ENCODE assay signal across 8 mouse cellular contexts in the genomic region with DNA sequence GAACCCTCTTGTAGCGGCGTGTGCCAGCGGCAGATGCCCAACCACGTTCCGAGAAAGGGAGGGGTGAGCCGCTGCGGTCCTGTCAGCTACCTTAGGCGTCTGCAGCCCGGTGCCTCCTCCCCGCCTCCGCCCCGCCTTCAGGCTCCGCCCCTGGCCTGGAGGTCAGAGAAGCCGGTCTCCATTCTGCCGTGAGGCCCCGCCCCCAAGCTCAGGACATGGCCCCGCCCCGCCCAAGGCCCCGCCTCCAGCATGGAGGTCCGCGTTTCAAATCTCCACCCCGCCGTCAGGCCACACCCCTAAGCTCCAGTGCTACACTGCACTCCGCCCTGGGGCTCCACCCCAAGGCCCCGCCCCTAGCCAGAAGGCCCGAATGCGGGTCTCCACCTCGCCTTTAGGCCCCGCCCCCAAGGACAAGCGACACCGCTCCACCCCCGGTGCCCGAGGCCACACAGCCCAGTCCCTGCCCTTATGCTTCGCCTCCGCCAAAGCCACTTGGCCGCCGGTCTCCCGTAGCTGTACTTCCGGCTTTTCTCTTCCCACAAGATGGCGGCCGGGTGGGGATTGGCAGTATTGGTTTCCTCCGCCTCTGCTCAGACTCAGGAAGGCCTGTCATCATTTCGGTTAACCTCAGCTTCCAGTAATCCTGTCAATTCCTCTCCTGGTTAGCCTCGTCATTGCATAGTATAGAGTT. TPM values are rescaled to one million over a fixed set of nuclear protein-coding genes. Genes with fewer than 3 reads are reported as not detected.
A peak's percentile ranks its signal among the peaks of the same experiment; 100 is the strongest.
DNase-seq lines count a peak whose midpoint lies in the region; ATAC-seq lines count a peak whose summit lies in the region.

Gene Gpr155 (minus strand): TSS at position 217 of the 691 bp plus-strand sequence.

- H3K36me3 ChIP-seq in intestine, embryonic 14.5 days (ENCODE audit: control insufficient read depth, insufficient read depth, low read length) = no peaks in the 10 kb centered on the region

- 1% methylated on average over 40 of the region's 44 CpGs for WGBS in intestine, embryonic 14.5 days

- H3K4me3 ChIP-seq in intestine, embryonic 14.5 days (ENCODE audit: low read depth, low read length) = peak within 1 kb of the TSS; percentile 68

- peak; percentile 98 to 99 for DNase-seq in adrenal gland, adult 18-20 months (ENCODE audit: low spot score in 2 of 2)
- DNase-seq in embryo, embryonic 11 days = peak; percentile 100
- DNase-seq in gastrocnemius, postnatal 25 days = peak; percentile 100
- DNase-seq in intestine, embryonic 14.5 days (ENCODE audit: low spot score) = peak; percentile 99
- peak; percentile 98 for DNase-seq in left cerebral cortex, postnatal 14 days (ENCODE audit: low spot score in 2 of 2)
- peak; percentile 98 for DNase-seq in mesoderm, embryonic 11.5 days (ENCODE audit: low read depth, low spot score)
- DNase-seq in right cerebral cortex, postnatal 36 days (ENCODE audit: low spot score in 2 of 2) = peak; percentile 98
- peak; percentile 100 for DNase-seq in yolk sac, embryonic 10.5 days (ENCODE audit: low spot score)

- intact Hi-C loops in left cerebral cortex, postnatal 14 days (cut with DNase I) = loop anchor here (5.0 kb wide), 1 partner anchor 74 kb away; the partner anchor contains the start of genes Cir1 and Scrn3

- peak within 1 kb of the TSS; percentile 63; the same call in 1 of the 2 replicates for H3K27ac ChIP-seq in intestine, embryonic 14.5 days (ENCODE audit: low read depth)

- no peaks in the 10 kb centered on the region for H3K9me3 ChIP-seq in intestine, embryonic 14.5 days (ENCODE audit: control insufficient read depth, low read length)

- peaks cover 2% of the 10 kb centered on the region; the same call in 1 of the 2 replicates for H3K27me3 ChIP-seq in intestine, embryonic 14.5 days (replicated peaks; ENCODE audit: control insufficient read depth, insufficient read depth, low read length)

- no peaks in the 10 kb centered on the region for H3K4me1 ChIP-seq in intestine, embryonic 14.5 days (replicated peaks; ENCODE audit: control insufficient read depth, insufficient read depth, low read length)

- H3K9ac ChIP-seq in intestine, embryonic 14.5 days (ENCODE audit: low read length) = peak within 1 kb of the TSS; percentile 43

- peak within 1 kb of the TSS; percentile 88 for H3K4me2 ChIP-seq in intestine, embryonic 14.5 days (ENCODE audit: low read length)

- ATAC-seq in intestine, embryonic 14.5 days (replicated peaks; ENCODE audit: low FRiP score, low TSS enrichment, low read depth) = peak; percentile 99

RNA-seq across cellular contexts. Expression of gene Gpr155, which starts in this region (rescaled TPM):
- 1 to 10 TPM; 6.2 to 8.4 TPM for total RNA-seq in adrenal gland, adult 18-20 months (2021)
- total RNA-seq in gastrocnemius, postnatal 25 days (2021) = 10 to 100 TPM; 10.0 to 12.1 TPM
- 5.0 and 7.1 TPM in 2 replicates for polyA plus RNA-seq in intestine, embryonic 14.5 days (2014; fragmentation: Nextera tagmentation; extraction: Ambion mirVana)
- 10 to 100 TPM; 31.3 to 37.2 TPM for total RNA-seq in left cerebral cortex, postnatal 14 days (2021)

Comparison
In these comparisons a context has a peak if more than half of its experiments do, and no peak if none do; other contexts are left out.
1. Peak in every context shown above with its lines: DNase-seq, ATAC-seq, H3K4me3 ChIP-seq and H3K27ac ChIP-seq.